Comparison of ENCODE assay signal across 14 mouse cellular contexts in the genomic region with DNA sequence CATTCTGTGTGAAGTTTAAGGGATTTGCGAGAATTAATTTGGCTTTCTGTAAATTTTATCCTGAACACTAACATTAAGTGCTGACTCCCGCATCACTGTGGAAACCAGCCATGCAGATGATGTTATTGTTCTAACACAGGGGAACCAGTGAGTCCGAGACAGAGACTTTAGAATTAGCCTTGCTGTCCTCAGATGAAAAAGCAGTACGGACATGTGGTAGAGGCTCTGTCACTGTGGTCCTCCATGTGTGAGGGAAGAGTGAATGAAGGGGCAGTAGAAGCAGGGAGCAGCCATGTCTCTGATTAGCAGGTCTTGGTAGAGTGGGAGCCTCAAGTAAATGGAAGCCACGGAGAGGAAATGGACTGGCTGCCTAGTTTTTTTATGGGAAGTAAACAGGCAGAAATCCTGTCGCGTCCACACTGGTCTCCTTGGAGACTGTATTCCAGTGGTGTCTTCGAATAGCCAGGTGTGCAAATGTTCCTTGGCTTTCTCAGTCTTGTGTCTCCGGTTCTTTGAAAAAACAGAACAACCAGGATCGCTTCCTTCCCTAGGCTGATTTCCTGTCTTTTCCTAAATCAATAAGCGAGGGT.
DNase-seq lines count a peak whose midpoint lies in the region; ATAC-seq lines count a peak whose summit lies in the region.
"Had no signal": no experiment of that assay in that cellular context is flagged by ENCODE, and none has a peak within 500 bp of the region (broad histone marks: within the 10 kb centered on the region; RNA-seq: fewer than 3 reads in every experiment).

No protein-coding gene starts in this region.

- WGBS in heart, embryonic 10.5 days = 66% methylated on average over 11 of the region's 11 CpGs
- 60% methylated on average over 11 of the region's 11 CpGs for WGBS in midbrain, embryonic 11.5 days
- 63% methylated on average over 11 of the region's 11 CpGs for WGBS in midbrain, embryonic 10.5 days
- 75% methylated on average over 11 of the region's 11 CpGs for WGBS in limb, embryonic 10.5 days

- H3K9me3 ChIP-seq in heart, embryonic 10.5 days = no peaks in the 10 kb centered on the region
- no peaks in the 10 kb centered on the region for H3K9me3 ChIP-seq in midbrain, embryonic 11.5 days (ENCODE audit: control insufficient read depth, low read length)
- no peaks in the 10 kb centered on the region for H3K9me3 ChIP-seq in midbrain, embryonic 10.5 days (replicated peaks)
- no peaks in the 10 kb centered on the region for H3K9me3 ChIP-seq in limb, embryonic 10.5 days (replicated peaks)
- H3K9me3 ChIP-seq: heart, embryonic 13.5 days had no signal

- intact Hi-C loops in heart, postnatal 10 days (cut with DNase I) = no loop called here

- H3K9ac ChIP-seq in midbrain, embryonic 11.5 days (ENCODE audit: low read length) = no peak overlapping the region
- H3K9ac ChIP-seq: heart, embryonic 13.5 days; lung, embryonic 14.5 days had no signal

- no peak overlapping the region for H3K4me3 ChIP-seq in heart, embryonic 10.5 days
- H3K4me3 ChIP-seq in midbrain, embryonic 11.5 days (ENCODE audit: low read depth, low read length) = no peak overlapping the region
- H3K4me3 ChIP-seq in midbrain, embryonic 10.5 days = no peak overlapping the region
- H3K4me3 ChIP-seq in limb, embryonic 10.5 days = no peak overlapping the region
- H3K4me3 ChIP-seq: heart, embryonic 13.5 days had no signal

- H3K4me1 ChIP-seq in heart, embryonic 10.5 days = peaks cover 8% of the 10 kb centered on the region; the same call in 1 of the 2 replicates
- H3K4me1 ChIP-seq in midbrain, embryonic 11.5 days (ENCODE audit: control insufficient read depth, insufficient read depth, low read length) = peaks cover 12% of the 10 kb centered on the region
- H3K4me1 ChIP-seq in midbrain, embryonic 10.5 days = peaks cover 24% of the 10 kb centered on the region
- peaks cover 54% of the 10 kb centered on the region for H3K4me1 ChIP-seq in limb, embryonic 10.5 days

- no peaks in the 10 kb centered on the region for H3K36me3 ChIP-seq in heart, embryonic 10.5 days
- H3K36me3 ChIP-seq in midbrain, embryonic 11.5 days (ENCODE audit: control insufficient read depth, insufficient read depth, low read length) = no peaks in the 10 kb centered on the region
- H3K36me3 ChIP-seq in midbrain, embryonic 10.5 days = no peaks in the 10 kb centered on the region
- H3K36me3 ChIP-seq in limb, embryonic 10.5 days = no peaks in the 10 kb centered on the region
- H3K36me3 ChIP-seq: heart, embryonic 13.5 days had no signal

- DNase-seq in heart, embryonic 10.5 days (ENCODE audit: low spot score) = peak; percentile 38
- no peak for DNase-seq in heart, postnatal 10 days
- peak; percentile 80 for DNase-seq in midbrain, embryonic 11.5 days (ENCODE audit: low spot score, missing footprints)
- no peak for DNase-seq in midbrain, embryonic 10.5 days (ENCODE audit: low spot score)
- DNase-seq in limb, embryonic 10.5 days (ENCODE audit: low spot score) = peak; percentile 29
- DNase-seq in retina, embryonic 14.5 days (ENCODE audit: low spot score) = peak; percentile 45
- no peak for DNase-seq in cerebellum, adult 9-10 months
- DNase-seq in urinary bladder, postnatal 25 days (ENCODE audit: low spot score) = no peak
- DNase-seq: cerebellum, adult 11-12 months; embryo, embryonic 11 days; kidney, adult 8-10 months; layer of hippocampus, postnatal 36 days; lung, embryonic 14.5 days had no signal

- H3K27ac ChIP-seq in heart, embryonic 10.5 days = 0 out of 2 replicates have a peak overlapping the region, but pooled peaks have one; percentile 42
- 0 out of 2 replicates have a peak overlapping the region, but pooled peaks have one; percentile 6 for H3K27ac ChIP-seq in midbrain, embryonic 11.5 days (ENCODE audit: low read depth, low read length)
- H3K27ac ChIP-seq in midbrain, embryonic 10.5 days (replicated peaks) = no peak overlapping the region; the same call in 1 of the 2 replicates
- peak overlapping the region; percentile 66 for H3K27ac ChIP-seq in limb, embryonic 10.5 days
- H3K27ac ChIP-seq: heart, embryonic 13.5 days had no signal

- no peaks in the 10 kb centered on the region for H3K27me3 ChIP-seq in heart, embryonic 10.5 days (ENCODE audit: insufficient read depth, poor library complexity, severe bottlenecking)
- no peaks in the 10 kb centered on the region for H3K27me3 ChIP-seq in midbrain, embryonic 11.5 days (ENCODE audit: control insufficient read depth, insufficient read depth, low read length)
- H3K27me3 ChIP-seq in midbrain, embryonic 10.5 days (ENCODE audit: low read depth, poor library complexity, severe bottlenecking) = no peaks in the 10 kb centered on the region
- no peaks in the 10 kb centered on the region for H3K27me3 ChIP-seq in limb, embryonic 10.5 days (ENCODE audit: low read depth, poor library complexity, severe bottlenecking)
- H3K27me3 ChIP-seq: heart, embryonic 13.5 days had no signal

- ATAC-seq in midbrain, embryonic 11.5 days (ENCODE audit: low FRiP score) = no peak

- H3K4me2 ChIP-seq in midbrain, embryonic 11.5 days = no peak overlapping the region
- H3K4me2 ChIP-seq: heart, embryonic 13.5 days; lung, embryonic 14.5 days had no signal

Comparison
In these comparisons a context has a peak if more than half of its experiments do, and no peak if none do; other contexts are left out.
1. DNase-seq: peak in heart, embryonic 10.5 days (single experiment), midbrain, embryonic 11.5 days (single experiment), limb, embryonic 10.5 days (single experiment) and retina, embryonic 14.5 days (single experiment); none in heart, postnatal 10 days (0 of 2), midbrain, embryonic 10.5 days (single experiment), cerebellum, adult 9-10 months (single experiment) and urinary bladder, postnatal 25 days (single experiment).